Mouse (Mus musculus) forebrain, embryonic 10.5 days (tissue): ENCODE results near the gene Gm340. TPM values are rescaled to one million over a fixed set of nuclear protein-coding genes. Genes with fewer than 3 reads are reported as not detected.

ENCODE experiments used
- DNase-seq: peaks from one replicate; pipeline ENCODE4 v3.0.0-alpha.2; 2017; ENCODE audit warnings: low spot score; ENCODE audit errors: extremely low spot score
- H3K27ac ChIP-seq: fragments of 300-500 bp; sonication (generic); 2 replicates; pipeline ENCODE4 v1.5.1; 2016; ENCODE audit warnings: mild to moderate bottlenecking
- H3K27me3 ChIP-seq: fragments of 300-500 bp; sonication (generic); 2 replicates; pipeline ENCODE4 v1.6.1; 2016; ENCODE audit warnings: mild to moderate bottlenecking; ENCODE audit not compliant: poor library complexity, severe bottlenecking
- H3K36me3 ChIP-seq: fragments of 300-500 bp; sonication (generic); replicated peaks from 2 replicates; pipeline ENCODE4 v1.6.1; 2016; ENCODE audit warnings: mild to moderate bottlenecking, moderate library complexity
- H3K4me1 ChIP-seq: fragments of 300-500 bp; sonication (generic); 2 replicates; pipeline ENCODE4 v1.6.1; 2016
- H3K4me3 ChIP-seq: fragments of 300-500 bp; sonication (generic); 2 replicates; pipeline ENCODE4 v1.5.1; 2016; ENCODE audit warnings: mild to moderate bottlenecking, moderate library complexity
- H3K9me3 ChIP-seq: fragments of 300-500 bp; sonication (generic); 2 replicates; pipeline ENCODE4 v1.6.1; 2016; ENCODE audit warnings: mild to moderate bottlenecking, moderate library complexity
- WGBS: fragments of 180-500 bp; shearing (Covaris S2); methylation state at CpG from one replicate; pipeline ENCODE4 v1.1.7; 2016; 5-methylcytosine and 5-hydroxymethylcytosine counted together
- microRNA-seq: library from miRNA; unstranded; fragments of <30 nt; microRNA quantifications from one replicate; pipeline ENCODE4, GENCODE M21; 2017
- polyA plus RNA-seq: library from polyadenylated mRNA; unstranded; fragments of >200 nt; fragmentation: Nextera tagmentation; extraction: Ambion mirVana; gene quantifications from 2 replicates; pipeline ENCODE4 v1.2.1, GENCODE M21; 2016

Gm340 gene
- polyA plus RNA-seq, 1 experiment from 2014 or later = 3.2 TPM

DNA sequence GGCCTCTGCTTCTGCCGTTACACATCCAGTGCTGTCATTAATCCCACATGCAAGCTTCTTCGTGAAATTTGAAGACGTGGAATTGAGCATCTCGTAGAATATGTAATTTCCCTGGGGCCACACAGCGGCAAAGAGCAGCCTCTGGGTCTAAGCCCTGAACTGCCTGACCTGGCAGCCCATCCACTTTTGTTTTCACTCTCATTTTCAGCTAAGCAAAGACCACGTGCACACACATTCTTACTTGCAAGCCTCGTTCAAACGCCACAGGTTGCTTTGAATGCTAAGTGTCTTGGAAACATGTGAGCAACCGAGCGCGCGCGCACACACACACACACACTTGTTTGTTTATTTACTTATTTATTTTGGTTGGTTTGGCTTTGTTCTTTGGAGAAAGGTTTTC, 34.9 kb downstream of the Gm340 start:
- Histone ChIP-seq H3K4me3 (no peak overlapping the region), H3K27ac (no peak overlapping the region), H3K27me3 (peaks cover 80% of the 10 kb centered on the region), H3K36me3 (no peaks in the 10 kb centered on the region), H3K9me3 (no peaks in the 10 kb centered on the region), H3K4me1 (peaks cover 67% of the 10 kb centered on the region)
- WGBS = 67% methylated on average over 13 of the region's 13 CpGs
- no peak for DNase-seq

DNA sequence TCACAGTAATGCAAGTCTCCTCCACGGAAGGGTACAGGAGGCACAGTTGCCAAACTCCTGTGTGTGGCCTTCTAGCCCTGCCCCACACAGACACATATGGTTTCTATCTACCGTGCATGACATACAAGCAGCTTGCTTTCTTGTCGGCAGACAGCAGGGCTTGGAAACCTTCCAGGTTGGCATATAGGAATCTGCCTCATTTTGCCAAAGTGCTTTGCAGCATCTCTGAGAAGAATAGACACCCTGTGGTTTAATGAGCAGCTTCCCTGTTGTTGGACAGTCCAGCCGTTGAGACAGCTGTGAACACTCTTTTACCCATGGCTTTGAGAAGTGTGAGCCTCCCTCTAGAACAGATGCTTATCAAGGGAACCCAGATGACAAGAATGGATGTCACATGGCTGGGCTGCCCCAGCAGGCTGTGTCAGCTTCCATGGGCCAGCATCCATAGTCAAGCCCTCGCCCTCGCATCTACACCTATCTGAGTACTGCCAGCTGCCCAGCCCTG, 36.0 kb downstream of the Gm340 start:
- DNase-seq = no peak
- no peak overlapping the region for H3K4me3 ChIP-seq

DNA sequence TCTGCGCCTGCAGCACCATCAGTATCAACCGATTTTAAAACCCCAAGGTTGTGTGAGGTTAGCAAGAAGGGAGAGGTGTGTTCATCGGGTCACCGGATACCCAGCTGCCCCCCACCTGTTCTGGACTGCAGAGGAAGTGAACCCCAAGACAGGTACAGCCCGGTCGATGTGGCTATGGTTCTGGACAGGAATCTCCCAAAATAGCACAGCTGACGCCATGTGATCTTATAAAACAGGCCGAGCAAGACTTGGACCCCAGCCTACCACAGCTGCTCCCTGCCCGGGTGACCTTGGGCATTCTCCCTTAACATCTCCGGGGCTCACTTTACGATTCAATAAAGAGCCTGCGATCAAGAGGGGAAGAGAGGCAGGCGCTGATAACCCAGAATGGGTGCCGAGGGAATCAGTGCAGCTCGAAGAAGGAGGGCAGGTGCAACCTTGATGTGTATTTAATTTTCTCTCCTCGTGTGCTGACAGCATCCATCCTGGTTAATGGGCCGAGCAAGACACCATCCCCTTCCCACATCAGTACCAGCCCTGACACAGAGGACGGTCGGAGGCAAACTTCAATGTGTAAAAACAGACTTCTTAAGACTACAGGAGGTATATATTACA, 36.7 kb downstream of the Gm340 start:
- Histone ChIP-seq H3K27me3 (peaks cover 63% of the 10 kb centered on the region), H3K4me1 (peaks cover 50% of the 10 kb centered on the region), H3K4me3 (no peak overlapping the region), H3K36me3 (no peaks in the 10 kb centered on the region), H3K9me3 (no peaks in the 10 kb centered on the region), H3K27ac (no peak overlapping the region)
- 86% methylated on average over 19 of the region's 19 CpGs for WGBS
- DNase-seq = no peak

More for the DNA sequence above, 36.0 kb downstream of the Gm340 start:
- peaks cover 70% of the 10 kb centered on the region for H3K27me3 ChIP-seq
- peaks cover 56% of the 10 kb centered on the region for H3K4me1 ChIP-seq
- WGBS = 69% methylated on average over 6 of the region's 6 CpGs
- no peaks in the 10 kb centered on the region for H3K9me3 ChIP-seq
- no peaks in the 10 kb centered on the region for H3K36me3 ChIP-seq
- H3K27ac ChIP-seq = no peak overlapping the region

DNA sequence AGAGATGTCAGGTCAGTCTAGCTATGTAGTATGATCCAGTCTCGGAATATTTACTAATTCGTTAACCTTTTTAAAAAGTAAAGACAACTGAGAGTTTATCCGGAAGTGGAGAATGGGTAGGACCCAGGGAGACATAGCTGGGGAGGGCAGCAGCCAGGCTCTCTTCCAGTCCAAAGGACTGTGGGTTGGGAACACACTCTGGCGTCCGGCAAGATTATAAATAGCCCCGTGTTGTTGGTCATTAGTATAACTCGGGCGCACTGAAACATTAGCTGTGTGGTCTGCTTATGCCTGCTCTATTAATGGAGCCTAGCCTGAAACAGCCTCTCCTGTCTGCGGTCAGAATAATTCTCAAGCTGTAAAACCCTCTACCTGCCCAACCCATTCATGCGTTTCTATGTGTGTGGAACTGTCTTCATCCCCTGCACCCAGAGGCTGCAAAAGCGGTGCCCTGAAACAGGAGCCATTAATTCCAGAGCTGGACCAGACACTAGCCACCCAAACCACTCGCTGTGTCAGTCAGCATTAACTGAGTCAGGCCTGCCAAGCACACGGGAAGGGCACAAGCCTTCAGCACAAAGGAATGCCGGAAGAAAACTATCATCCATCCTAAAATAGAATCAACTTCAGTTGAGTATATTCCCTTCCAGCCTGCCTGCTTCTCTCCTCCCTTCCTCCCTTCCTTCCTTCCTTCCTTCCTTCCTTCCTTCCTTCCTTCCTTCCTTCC, 38.4 kb downstream of the Gm340 start:
- Histone ChIP-seq H3K27ac (no peak overlapping the region), H3K27me3 (peaks cover 47% of the 10 kb centered on the region), H3K36me3 (no peaks in the 10 kb centered on the region), H3K9me3 (no peaks in the 10 kb centered on the region), H3K4me1 (peaks cover 33% of the 10 kb centered on the region), H3K4me3 (no peak overlapping the region)
- DNase-seq = no peak
- 90% methylated on average over 14 of the region's 14 CpGs for WGBS

DNA sequence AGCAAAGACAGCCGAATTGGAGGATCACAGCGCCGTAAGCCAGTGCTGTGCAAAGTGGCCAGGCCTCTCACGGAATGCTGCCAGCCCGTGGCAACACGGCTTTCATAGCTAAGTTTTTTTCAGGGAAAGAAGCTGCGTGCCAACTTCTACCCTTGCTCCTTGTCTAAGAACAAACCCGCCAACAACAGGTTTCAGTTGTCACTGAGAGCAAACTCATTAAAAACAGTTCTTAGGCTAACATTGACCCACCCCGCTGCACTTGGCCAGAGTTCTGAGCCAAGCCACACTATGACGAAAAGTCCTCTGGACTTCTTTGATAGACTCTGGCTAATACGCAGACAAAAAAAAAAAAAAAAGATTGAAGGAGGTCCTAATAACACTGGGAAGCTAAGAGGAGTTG, 46.8 kb downstream of the Gm340 start:
- H3K9me3 ChIP-seq = no peaks in the 10 kb centered on the region
- H3K27me3 ChIP-seq = peaks cover 14% of the 10 kb centered on the region
- no peak overlapping the region for H3K4me3 ChIP-seq
- 87% methylated on average over 11 of the region's 11 CpGs for WGBS
- H3K4me1 ChIP-seq = peaks cover 7% of the 10 kb centered on the region
- DNase-seq = no peak
- H3K36me3 ChIP-seq = no peaks in the 10 kb centered on the region
- no peak overlapping the region for H3K27ac ChIP-seq

DNA sequence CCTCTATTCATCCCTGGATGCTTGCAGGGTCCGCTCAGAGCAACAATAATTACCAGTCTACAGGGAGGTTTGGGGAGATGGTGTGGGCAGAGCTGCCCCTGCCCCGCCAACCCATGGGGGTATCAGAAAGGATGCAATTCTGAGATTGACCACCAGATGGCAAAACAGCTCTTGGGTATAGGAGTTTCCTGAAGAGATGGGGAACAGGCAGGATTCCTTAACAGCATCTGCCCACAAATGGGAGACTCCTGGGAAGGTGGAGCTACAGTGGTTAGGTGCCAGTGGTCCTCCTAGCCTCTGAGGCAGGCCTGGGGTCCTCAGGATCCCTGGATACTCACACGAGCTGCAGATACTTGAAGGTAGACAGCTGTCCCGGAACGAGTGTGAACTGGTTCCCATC, 47.4 kb downstream of the Gm340 start:
- no peaks in the 10 kb centered on the region for H3K9me3 ChIP-seq
- H3K36me3 ChIP-seq = no peaks in the 10 kb centered on the region
- no peak overlapping the region for H3K4me3 ChIP-seq
- WGBS = 44% methylated on average over 5 of the region's 5 CpGs
- no peak overlapping the region for H3K27ac ChIP-seq
- peaks cover 7% of the 10 kb centered on the region for H3K4me1 ChIP-seq
- H3K27me3 ChIP-seq = peaks cover 14% of the 10 kb centered on the region
- DNase-seq = peak; percentile 59

DNA sequence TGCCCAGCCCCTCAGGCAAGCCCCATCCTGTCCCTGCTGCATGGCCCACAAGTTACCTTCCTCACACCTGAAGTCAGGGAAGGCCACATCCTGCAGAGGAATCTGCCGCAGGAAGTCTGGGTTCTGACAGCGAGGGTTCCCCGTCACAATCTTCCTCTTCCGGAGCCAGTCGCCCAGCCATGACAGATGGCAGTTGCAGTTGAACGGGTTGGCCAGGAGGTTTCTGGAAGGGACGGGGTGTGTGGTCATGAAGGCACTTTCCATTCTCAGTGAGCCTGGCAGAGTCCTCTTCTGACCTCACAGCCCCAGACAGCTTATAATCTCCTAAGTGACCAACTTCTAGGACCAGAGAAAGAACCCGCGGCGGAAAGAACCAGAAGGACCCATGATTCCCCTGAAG, 51.9 kb downstream of the Gm340 start:
- no peaks in the 10 kb centered on the region for H3K36me3 ChIP-seq
- peaks cover 10% of the 10 kb centered on the region; the same call in 1 of the 2 replicates for H3K27me3 ChIP-seq
- no peak overlapping the region for H3K4me3 ChIP-seq
- WGBS = 93% methylated on average over 10 of the region's 10 CpGs
- H3K4me1 ChIP-seq = peaks cover 16% of the 10 kb centered on the region
- DNase-seq = no peak
- no peak overlapping the region for H3K27ac ChIP-seq
- H3K9me3 ChIP-seq = no peaks in the 10 kb centered on the region

DNA sequence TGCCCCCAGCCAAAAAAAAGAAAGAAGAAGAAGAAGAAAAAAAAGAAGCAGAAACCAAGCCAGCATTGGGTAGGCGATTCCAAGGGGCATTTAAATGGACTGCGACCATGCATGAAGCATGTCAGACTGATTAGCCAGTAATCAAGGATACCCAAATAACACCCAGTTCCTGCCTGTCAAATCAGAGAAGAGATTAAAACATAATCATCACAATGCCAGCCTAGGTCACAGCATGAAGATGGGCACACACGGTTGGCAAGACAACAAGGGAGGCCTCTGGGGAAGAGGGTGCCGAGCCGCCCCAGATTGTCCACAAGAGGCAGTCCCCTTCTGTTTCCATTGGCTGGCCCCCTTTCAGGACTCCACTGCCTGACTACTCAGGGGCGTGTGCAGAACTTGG, 52.8 kb downstream of the Gm340 start:
- peaks cover 10% of the 10 kb centered on the region; the same call in 1 of the 2 replicates for H3K27me3 ChIP-seq
- peaks cover 13% of the 10 kb centered on the region for H3K4me1 ChIP-seq
- WGBS = 86% methylated on average over 6 of the region's 6 CpGs
- no peak for DNase-seq
- no peaks in the 10 kb centered on the region for H3K36me3 ChIP-seq
- H3K4me3 ChIP-seq = no peak overlapping the region
- no peak overlapping the region for H3K27ac ChIP-seq
- H3K9me3 ChIP-seq = no peaks in the 10 kb centered on the region

Small RNAs within 50 kb of the gene (microRNA-seq; reads per million reads assigned to microRNA genes)
- not detected for gene Mir8091

Other genes with a start within 250 kb of the Gm340 start
- 1.9 and 2.4 TPM in 2 replicates for gene Pik3ap1, start 197.3 kb upstream of the Gm340 start, polyA plus RNA-seq
- 14.2 and 15.9 TPM in 2 replicates for gene Lcor, start 99.7 kb upstream of the Gm340 start, polyA plus RNA-seq
- 0.73 and 1.4 TPM in 2 replicates for gene Slit1, start 161.3 kb downstream of the Gm340 start, polyA plus RNA-seq
- 49.7 and 50.9 TPM in 2 replicates for gene Arhgap19, start 219.7 kb downstream of the Gm340 start, polyA plus RNA-seq
- gene Frat1, start 247.6 kb downstream of the Gm340 start, polyA plus RNA-seq = 10.9 and 11.8 TPM in 2 replicates